Mouse (Mus musculus): ENCODE data around the gene Gm9195. TPM values are rescaled to one million over a fixed set of nuclear protein-coding genes. Genes with fewer than 3 reads are reported as not detected.

Gene Gm9195
- polyA plus RNA-seq (2015; fragmentation: Nextera tagmentation; extraction: Ambion mirVana): not detected in 2 replicates

- Histone ChIP-seq H3K9me3 (no peaks in the 10 kb centered on the region), H3K4me3 (replicated peaks) (no peak within 1 kb of the TSS), H3K27me3 (no peaks in the 10 kb centered on the region), H3K9ac (replicated peaks) (no peak within 1 kb of the TSS), H3K27ac (no peak within 1 kb of the TSS), H3K4me2 (replicated peaks) (no peak within 1 kb of the TSS), H3K4me1 (replicated peaks) (no peaks in the 10 kb centered on the region), H3K36me3 (no peaks in the 10 kb centered on the region)
- no peak for ATAC-seq
- 74% methylated on average over 5 of the region's 5 CpGs for WGBS
Observed at GRCm38 (mm10) chr14:72491738-72492137, at the start of gene Gm9195. Gene Gm9195 (minus strand): TSS chr14:72491838.

GRCm38 (mm10) chr14:72536392-72537017 lies 44.9 kb upstream of the Gm9195 start:
- Histone ChIP-seq H3K9ac (replicated peaks) (no peak overlapping the region), H3K4me1 (replicated peaks) (peaks cover 13% of the 10 kb centered on the region), H3K36me3 (peaks cover 32% of the 10 kb centered on the region), H3K9me3 (no peaks in the 10 kb centered on the region), H3K4me3 (replicated peaks) (no peak overlapping the region), H3K4me2 (replicated peaks) (no peak overlapping the region), H3K27ac (no peak overlapping the region), H3K27me3 (peaks cover 20% of the 10 kb centered on the region)
- WGBS: 92% methylated on average over 5 of the region's 5 CpGs
- peak; percentile 27; the same call in 1 of the 2 replicates for ATAC-seq

- Histone ChIP-seq H3K27me3 (peaks cover 37% of the 10 kb centered on the region), H3K9ac (replicated peaks) (no peak overlapping the region), H3K27ac (no peak overlapping the region), H3K4me2 (replicated peaks) (no peak overlapping the region), H3K4me1 (replicated peaks) (peaks cover 13% of the 10 kb centered on the region), H3K36me3 (peaks cover 8% of the 10 kb centered on the region), H3K4me3 (replicated peaks) (no peak overlapping the region), H3K9me3 (no peaks in the 10 kb centered on the region)
- 86% methylated on average over 7 of the region's 7 CpGs for WGBS
- no peak for ATAC-seq
Observed at GRCm38 (mm10) chr14:72533862-72534261, 42.2 kb upstream of the Gm9195 start.

GRCm38 (mm10) chr14:72532028-72532917 lies 40.6 kb upstream of the Gm9195 start:
- Histone ChIP-seq H3K4me1 (replicated peaks) (peaks cover 13% of the 10 kb centered on the region), H3K27ac (no peak overlapping the region), H3K9me3 (no peaks in the 10 kb centered on the region), H3K27me3 (peaks cover 37% of the 10 kb centered on the region), H3K36me3 (peaks cover 5% of the 10 kb centered on the region), H3K9ac (replicated peaks) (peak overlapping the region; percentile 56), H3K4me2 (replicated peaks) (peak overlapping the region; percentile 93), H3K4me3 (replicated peaks) (peak overlapping the region; percentile 51)
- 2% methylated on average over 54 of the region's 54 CpGs for WGBS
- peak; percentile 90 for ATAC-seq

GRCm38 (mm10) chr14:72527126-72527525 lies 35.5 kb upstream of the Gm9195 start:
- 64% methylated on average over 1 of the region's 1 CpGs for WGBS
- Histone ChIP-seq H3K4me2 (replicated peaks) (no peak overlapping the region), H3K9me3 (no peaks in the 10 kb centered on the region), H3K27ac (no peak overlapping the region), H3K27me3 (peaks cover 23% of the 10 kb centered on the region), H3K9ac (replicated peaks) (no peak overlapping the region), H3K4me1 (replicated peaks) (peaks cover 6% of the 10 kb centered on the region), H3K4me3 (replicated peaks) (no peak overlapping the region), H3K36me3 (no peaks in the 10 kb centered on the region)
- no peak for ATAC-seq

GRCm38 (mm10) chr14:72519561-72519960 lies 27.9 kb upstream of the Gm9195 start:
- no peaks in the 10 kb centered on the region for H3K36me3 ChIP-seq
- H3K9ac ChIP-seq (replicated peaks): no peak overlapping the region
- 71% methylated on average over 2 of the region's 2 CpGs for WGBS
- no peak overlapping the region for H3K4me3 ChIP-seq (replicated peaks)
- no peaks in the 10 kb centered on the region for H3K9me3 ChIP-seq
- no peaks in the 10 kb centered on the region for H3K27me3 ChIP-seq
- H3K4me1 ChIP-seq (replicated peaks): no peaks in the 10 kb centered on the region
- H3K4me2 ChIP-seq (replicated peaks): no peak overlapping the region
- H3K27ac ChIP-seq: no peak overlapping the region
- no peak for ATAC-seq

- Histone ChIP-seq H3K4me1 (replicated peaks) (no peaks in the 10 kb centered on the region), H3K9me3 (no peaks in the 10 kb centered on the region), H3K36me3 (no peaks in the 10 kb centered on the region), H3K9ac (replicated peaks) (no peak overlapping the region), H3K4me2 (replicated peaks) (no peak overlapping the region), H3K27me3 (no peaks in the 10 kb centered on the region), H3K27ac (no peak overlapping the region), H3K4me3 (replicated peaks) (no peak overlapping the region)
- ATAC-seq: no peak
- WGBS: 84% methylated on average over 6 of the region's 6 CpGs
Observed at GRCm38 (mm10) chr14:72518786-72519185, 27.1 kb upstream of the Gm9195 start.

GRCm38 (mm10) chr14:72516376-72516775 lies 24.7 kb upstream of the Gm9195 start:
- H3K4me3 ChIP-seq (replicated peaks): no peak overlapping the region
- WGBS: 22% methylated on average over 5 of the region's 5 CpGs
- H3K4me2 ChIP-seq (replicated peaks): no peak overlapping the region
- no peaks in the 10 kb centered on the region for H3K9me3 ChIP-seq
- no peaks in the 10 kb centered on the region for H3K36me3 ChIP-seq
- H3K9ac ChIP-seq (replicated peaks): no peak overlapping the region
- no peaks in the 10 kb centered on the region for H3K4me1 ChIP-seq (replicated peaks)
- no peak for ATAC-seq
- no peak overlapping the region for H3K27ac ChIP-seq
- H3K27me3 ChIP-seq: no peaks in the 10 kb centered on the region

- Histone ChIP-seq H3K9ac (replicated peaks) (peak overlapping the region; percentile 32; the same call in 1 of the 2 replicates), H3K4me2 (replicated peaks) (peak overlapping the region; percentile 58), H3K4me1 (replicated peaks) (peaks cover 11% of the 10 kb centered on the region), H3K36me3 (no peaks in the 10 kb centered on the region), H3K27me3 (no peaks in the 10 kb centered on the region; the same call in 1 of the 2 replicates), H3K27ac (no peak overlapping the region), H3K9me3 (no peaks in the 10 kb centered on the region), H3K4me3 (replicated peaks) (peak overlapping the region; percentile 32)
- peak; percentile 62 for ATAC-seq
- 10% methylated on average over 11 of the region's 11 CpGs for WGBS
Observed at GRCm38 (mm10) chr14:72506723-72507420, 15.2 kb upstream of the Gm9195 start.

- Histone ChIP-seq H3K4me2 (replicated peaks) (peak overlapping the region; percentile 58), H3K9me3 (no peaks in the 10 kb centered on the region), H3K9ac (replicated peaks) (peak overlapping the region; percentile 32; the same call in 1 of the 2 replicates), H3K36me3 (no peaks in the 10 kb centered on the region), H3K27ac (no peak overlapping the region), H3K27me3 (no peaks in the 10 kb centered on the region; the same call in 1 of the 2 replicates), H3K4me1 (replicated peaks) (peaks cover 11% of the 10 kb centered on the region), H3K4me3 (replicated peaks) (peak overlapping the region; percentile 32)
- 5% methylated on average over 12 of the region's 12 CpGs for WGBS
- peak; percentile 86 for ATAC-seq
Observed at GRCm38 (mm10) chr14:72506018-72506722, 14.5 kb upstream of the Gm9195 start.

- no peaks in the 10 kb centered on the region; the same call in 1 of the 2 replicates for H3K27me3 ChIP-seq
- no peak overlapping the region for H3K27ac ChIP-seq
- no peaks in the 10 kb centered on the region for H3K36me3 ChIP-seq
- ATAC-seq: no peak
- no peak overlapping the region for H3K9ac ChIP-seq (replicated peaks)
- no peak overlapping the region for H3K4me2 ChIP-seq (replicated peaks)
- 88% methylated on average over 1 of the region's 1 CpGs for WGBS
- H3K4me3 ChIP-seq (replicated peaks): no peak overlapping the region
- H3K9me3 ChIP-seq: no peaks in the 10 kb centered on the region
- H3K4me1 ChIP-seq (replicated peaks): peaks cover 11% of the 10 kb centered on the region
Observed at GRCm38 (mm10) chr14:72504985-72505384, 13.3 kb upstream of the Gm9195 start.
